Mouse (Mus musculus) small intestine, adult 2 months (tissue): ENCODE measurements at regions not wholly inside any gene's neighbourhood (a gene's known extent, or its start where the extent isn't known, plus 50 kb on each side); places are given as distances from the start of the nearest gene placed in this dataset.

Experiments
- H3K27ac ChIP-seq: fragments of 200-500 bp; 2 replicates; pipeline ENCODE4 v1.5.1; 2012; ENCODE audit warnings: low read depth, low read length, control low read depth, inconsistent platforms; ENCODE audit not compliant: insufficient read depth
- H3K27me3 ChIP-seq: fragments of 200-500 bp; 2 replicates; pipeline ENCODE4 v1.6.1; 2012; ENCODE audit warnings: mild to moderate bottlenecking, moderate library complexity, low read length, inconsistent platforms; ENCODE audit not compliant: control insufficient read depth, insufficient read depth
- H3K36me3 ChIP-seq: fragments of 200-500 bp; 2 replicates; pipeline ENCODE4 v1.6.1; 2012; ENCODE audit warnings: mild to moderate bottlenecking, low read length, control low read depth, inconsistent platforms; ENCODE audit not compliant: control insufficient read depth, insufficient read depth
- H3K4me1 ChIP-seq: fragments of 200-500 bp; 2 replicates; pipeline ENCODE4 v1.6.1; 2012; ENCODE audit warnings: low read length, inconsistent platforms, mixed read lengths; ENCODE audit not compliant: control insufficient read depth, insufficient read depth, insufficient read length
- H3K4me3 ChIP-seq: fragments of 200-500 bp; 2 replicates; pipeline ENCODE4 v1.5.1; 2012; ENCODE audit warnings: low read depth, mild to moderate bottlenecking, control low read depth, inconsistent platforms, low read length, moderate library complexity
- CTCF ChIP-seq: fragments of 200-500 bp; IDR thresholded peaks from 2 replicates; pipeline ENCODE4 v1.5.1; 2012; ENCODE audit warnings: low read depth, mild to moderate bottlenecking, control low read depth, inconsistent platforms, low read length, moderate library complexity, mixed read lengths; ENCODE audit not compliant: insufficient replicate concordance, insufficient read length; ENCODE audit errors: extremely low read depth
- POLR2A ChIP-seq: fragments of 200-500 bp; IDR thresholded peaks from 2 replicates; pipeline ENCODE4 v1.6.1; 2012; ENCODE audit warnings: low read depth, mild to moderate bottlenecking, control low read depth, inconsistent platforms, low read length, moderate library complexity
- WGBS: fragments of 180-500 bp; shearing (Covaris S2); methylation state at CpG from one replicate; pipeline ENCODE4 v1.1.7; 2018; 5-methylcytosine and 5-hydroxymethylcytosine counted together

- H3K36me3 ChIP-seq = no peaks in the 10 kb centered on the region
- no peaks in the 10 kb centered on the region for H3K27me3 ChIP-seq
- TF ChIP-seq POLR2A = no peak
- TF ChIP-seq CTCF = no peak
- 56% methylated on average over 4 of the region's 4 CpGs for WGBS
- no peak overlapping the region for H3K27ac ChIP-seq
- no peaks in the 10 kb centered on the region for H3K4me1 ChIP-seq
- H3K4me3 ChIP-seq = no peak overlapping the region
Measured at GRCm38 (mm10) chr5:44886566-44887070, 87.1 kb upstream of the Ldb2 start.

- Histone ChIP-seq H3K27ac (no peak overlapping the region), H3K4me1 (no peaks in the 10 kb centered on the region), H3K36me3 (no peaks in the 10 kb centered on the region), H3K4me3 (no peak overlapping the region), H3K27me3 (no peaks in the 10 kb centered on the region)
- WGBS = 65% methylated on average over 3 of the region's 3 CpGs
- TF ChIP-seq CTCF (no peak), POLR2A (no peak)
Measured at GRCm38 (mm10) chr5:44876946-44877345, 77.5 kb upstream of the Ldb2 start.

DNA sequence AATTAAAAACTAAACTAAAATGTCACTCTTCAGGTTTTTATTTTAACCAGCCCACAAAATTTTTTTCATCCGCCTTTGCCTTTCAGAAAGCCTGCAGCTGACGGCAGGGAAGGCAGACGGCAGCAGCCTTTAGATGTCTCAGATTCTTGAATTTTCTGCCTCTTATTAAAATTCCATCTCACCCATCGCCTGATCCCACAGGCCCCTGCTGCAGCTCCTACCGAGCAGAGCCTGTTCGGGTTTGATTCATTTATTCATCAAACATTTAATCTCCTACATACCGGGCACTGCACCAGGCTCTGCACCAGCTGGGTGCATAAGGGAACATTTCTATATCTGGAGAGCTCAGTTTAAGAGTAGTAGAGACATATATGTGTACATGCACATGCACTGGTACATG lies 72.8 kb upstream of the Ldb2 start:
- no peaks in the 10 kb centered on the region for H3K27me3 ChIP-seq
- H3K4me1 ChIP-seq = no peaks in the 10 kb centered on the region
- WGBS = 79% methylated on average over 7 of the region's 7 CpGs
- TF ChIP-seq POLR2A = no peak
- no peak for TF ChIP-seq CTCF
- no peaks in the 10 kb centered on the region for H3K36me3 ChIP-seq
- H3K27ac ChIP-seq = no peak overlapping the region
- H3K4me3 ChIP-seq = no peak overlapping the region

DNA sequence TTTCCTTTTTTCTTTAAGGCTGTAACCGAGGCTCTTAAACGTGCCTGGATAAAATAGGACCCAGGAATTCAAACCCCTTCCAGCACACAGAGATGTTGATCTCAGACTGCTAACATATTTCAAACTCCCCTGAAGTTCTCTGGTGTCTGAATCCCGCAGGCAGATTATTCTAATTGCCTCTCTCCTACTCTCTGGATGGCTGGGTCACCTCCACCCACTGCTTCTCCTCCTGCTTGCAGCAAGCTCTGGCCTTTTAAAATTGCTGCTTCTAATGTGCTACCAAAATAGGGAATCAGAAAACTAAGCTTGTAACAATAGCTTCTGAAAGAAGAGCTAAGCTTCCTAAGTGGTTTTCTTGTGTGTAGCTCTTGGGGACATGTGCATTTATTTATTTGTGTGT lies 64.4 kb upstream of the Ldb2 start:
- 45% methylated on average over 3 of the region's 3 CpGs for WGBS
- Histone ChIP-seq H3K4me1 (no peaks in the 10 kb centered on the region), H3K36me3 (no peaks in the 10 kb centered on the region), H3K27me3 (no peaks in the 10 kb centered on the region), H3K27ac (no peak overlapping the region), H3K4me3 (no peak overlapping the region)
- TF ChIP-seq CTCF (no peak), POLR2A (no peak)

DNA sequence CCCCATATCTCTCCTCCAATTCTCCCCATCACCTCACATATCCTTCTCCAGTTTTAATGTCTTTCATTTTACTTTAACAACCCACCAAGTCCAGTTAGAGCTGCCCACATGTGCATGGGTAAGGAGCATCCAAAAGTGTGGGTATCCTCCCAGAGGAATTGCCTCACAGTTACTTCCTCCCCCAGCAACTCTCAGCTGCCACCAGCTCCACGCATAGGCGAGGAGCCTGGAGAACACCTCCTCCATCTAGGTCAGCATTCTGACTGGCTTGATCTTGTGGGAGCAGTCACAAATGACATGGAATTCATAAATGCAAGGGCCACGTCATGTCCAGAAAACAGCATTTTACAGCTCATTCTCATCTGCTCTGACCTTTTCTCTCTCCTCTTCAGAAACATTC lies 63.9 kb upstream of the Ldb2 start:
- WGBS = 80% methylated on average over 3 of the region's 3 CpGs
- H3K27me3 ChIP-seq = no peaks in the 10 kb centered on the region
- H3K4me3 ChIP-seq = no peak overlapping the region
- TF ChIP-seq CTCF (no peak), POLR2A (no peak)
- H3K4me1 ChIP-seq = no peaks in the 10 kb centered on the region
- H3K27ac ChIP-seq = no peak overlapping the region
- H3K36me3 ChIP-seq = no peaks in the 10 kb centered on the region

- Histone ChIP-seq H3K36me3 (no peaks in the 10 kb centered on the region), H3K4me1 (no peaks in the 10 kb centered on the region), H3K27ac (no peak overlapping the region), H3K27me3 (no peaks in the 10 kb centered on the region), H3K4me3 (no peak overlapping the region)
- TF ChIP-seq POLR2A = no peak
- no peak for TF ChIP-seq CTCF
- 83% methylated on average over 4 of the region's 4 CpGs for WGBS
Measured at GRCm38 (mm10) chr5:44854189-44854588, 54.7 kb upstream of the Ldb2 start.
